Mouse (Mus musculus) c-Kit-positive CD71-positive TER-119-negative erythroid progenitor cells, embryonic 14.5 days (primary cell): ENCODE measurements around the gene C87436.

ENCODE experiments used
- DNase-seq: peaks from one replicate; pipeline ENCODE4 v3.0.0-alpha.2; 2013; ENCODE audit warnings: low read depth

C87436 gene

DNA sequence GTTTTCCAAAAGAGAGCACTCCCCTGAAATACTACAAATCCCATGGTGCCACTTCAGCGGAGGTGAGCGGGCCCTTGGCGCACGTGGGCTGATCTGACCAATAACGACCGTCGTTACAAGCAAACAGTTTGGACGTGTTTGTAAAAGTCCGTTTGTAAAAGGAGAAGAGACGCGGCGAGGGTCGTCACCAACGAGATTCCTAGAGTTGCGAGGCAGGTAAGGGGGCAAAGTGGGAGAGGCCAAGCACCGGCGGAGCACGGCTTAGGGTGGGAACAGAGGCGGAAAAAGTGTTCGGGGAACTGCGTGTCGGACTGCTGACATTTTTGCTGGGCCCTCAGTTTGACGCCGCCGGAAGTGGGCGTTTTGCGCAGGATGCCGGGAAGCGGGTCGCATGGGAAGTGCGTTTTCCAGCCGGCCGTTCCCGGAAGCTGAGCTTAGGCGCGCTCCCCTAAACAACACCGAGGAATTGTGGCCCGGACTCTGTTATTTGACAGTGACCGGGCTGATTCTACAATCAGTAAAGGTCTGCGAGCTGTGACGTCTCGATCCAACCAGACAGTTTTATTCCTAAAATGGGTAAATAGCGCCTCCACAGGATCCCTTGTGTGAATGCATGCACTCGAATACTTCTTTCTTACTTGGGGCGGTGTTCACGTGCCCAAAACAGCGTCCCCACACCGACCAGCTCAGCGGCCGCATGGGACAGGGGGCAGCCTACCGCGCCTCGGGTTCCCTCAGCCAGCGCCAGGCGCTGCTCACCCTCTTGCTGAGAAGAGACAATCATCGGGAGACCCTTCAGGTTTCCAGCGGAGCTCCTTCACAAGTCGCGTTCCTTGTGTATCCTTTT lies at the start of gene C87436:
C87436 (plus strand) TSS at position 103 of the 847 bp plus-strand sequence.
- peak; percentile 93 for DNase-seq

DNA sequence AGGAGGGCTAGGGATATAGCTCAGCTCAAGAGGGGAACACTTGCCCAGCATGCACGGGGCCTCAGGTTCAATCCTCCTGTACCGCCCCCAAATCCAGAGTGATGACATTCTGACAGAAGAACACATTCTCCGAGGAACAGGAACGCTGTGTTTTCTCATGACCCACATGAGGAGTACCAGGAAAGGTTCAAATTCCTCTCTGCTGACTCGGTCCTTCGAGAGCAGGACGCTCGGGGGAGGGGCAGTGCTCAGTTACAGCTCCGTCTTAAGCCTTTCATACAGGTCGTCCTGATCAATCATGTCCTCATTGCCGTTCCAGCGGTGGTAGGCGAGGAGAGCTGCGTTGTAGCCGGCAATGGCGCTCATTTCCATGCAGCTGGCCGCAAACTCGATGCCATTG lies 49.7 kb upstream of the C87436 start:
- no peak for DNase-seq

DNA sequence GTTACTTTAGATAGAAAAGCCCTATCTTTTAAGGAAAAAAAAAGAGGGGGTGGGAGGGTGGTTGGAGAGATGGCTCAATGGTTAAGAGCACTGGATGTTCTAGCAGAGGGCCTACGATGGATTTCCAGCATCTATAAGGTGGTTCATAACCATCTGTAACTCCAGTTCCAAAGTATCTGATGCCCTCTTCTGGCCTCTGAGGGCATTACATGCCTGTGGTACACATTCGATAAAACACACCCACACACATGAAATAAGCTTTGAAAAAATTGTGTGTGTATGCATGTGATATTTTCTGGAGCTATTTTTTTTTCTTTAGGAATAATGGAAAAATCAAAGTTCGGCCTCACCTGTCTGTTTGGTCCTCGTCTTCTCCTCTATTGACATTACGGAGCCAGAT lies 46.8 kb upstream of the C87436 start:
- no peak for DNase-seq

DNA sequence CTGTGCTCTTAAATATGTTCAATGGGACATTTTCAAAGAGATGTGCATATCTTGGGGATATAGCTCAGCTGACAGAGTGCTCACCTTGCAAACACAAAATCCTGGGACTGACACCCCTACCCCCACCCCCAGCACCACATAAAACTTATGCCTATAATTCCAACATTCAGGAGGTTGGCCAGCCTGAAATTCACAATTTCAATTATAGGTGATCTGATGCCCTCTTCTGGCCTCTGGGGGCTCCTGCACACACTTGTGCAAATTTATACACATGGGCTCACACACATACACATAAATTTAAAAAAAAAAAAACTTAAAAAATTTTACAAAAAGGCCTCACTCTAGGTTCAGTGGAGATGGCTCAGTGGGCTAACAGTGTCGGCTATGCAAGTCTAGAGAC lies 45.0 kb upstream of the C87436 start:
- no peak for DNase-seq

DNA sequence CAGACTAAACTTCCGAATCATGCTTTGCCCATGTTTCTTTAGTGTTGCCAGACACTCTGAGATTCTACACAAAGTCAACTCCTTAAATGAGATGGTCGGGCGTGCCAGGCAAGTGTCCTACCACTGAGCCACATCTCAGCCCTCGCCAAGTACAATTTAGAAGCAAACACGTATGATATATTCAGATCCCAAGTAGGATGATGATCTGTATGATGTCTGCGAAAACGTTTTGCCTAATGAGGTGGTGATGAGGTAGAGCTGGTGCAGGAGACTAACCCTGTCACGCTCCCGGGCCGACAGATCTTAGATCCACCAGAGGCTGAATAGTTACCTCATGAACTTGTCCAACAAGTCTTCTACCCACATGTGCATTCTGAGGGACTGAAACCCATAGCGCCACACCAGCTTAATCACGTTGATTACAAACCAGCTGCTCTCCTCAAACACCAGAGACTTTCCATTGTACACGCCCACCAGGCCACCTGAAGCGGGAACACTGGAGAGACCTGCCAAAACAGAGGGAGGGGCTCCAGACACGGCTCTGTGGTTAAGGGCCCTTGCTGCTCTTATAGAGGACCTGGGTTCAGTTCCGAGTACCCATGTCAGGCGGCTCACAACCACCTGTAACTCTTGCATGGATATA lies 44.0 kb upstream of the C87436 start:
- DNase-seq: no peak

DNA sequence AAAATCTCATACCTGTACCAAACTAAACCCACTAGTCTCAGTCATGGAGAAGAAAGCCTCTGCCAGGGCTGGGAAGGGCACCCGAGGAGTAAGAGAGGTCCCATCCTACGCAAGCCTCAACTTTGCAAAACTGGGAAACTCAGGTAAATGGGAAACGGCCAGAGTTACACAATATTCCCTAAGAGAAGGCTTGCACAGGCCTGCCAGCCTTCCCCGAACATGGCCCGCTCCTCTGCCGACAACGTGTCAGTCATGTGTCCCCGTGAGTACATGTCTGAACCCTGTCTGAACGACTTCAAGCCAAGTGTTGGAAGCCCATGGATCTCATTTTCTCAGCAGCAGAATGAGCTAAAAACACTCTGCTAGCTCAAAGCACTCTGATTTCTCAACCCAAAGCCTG lies 43.2 kb upstream of the C87436 start:
- no peak for DNase-seq

DNA sequence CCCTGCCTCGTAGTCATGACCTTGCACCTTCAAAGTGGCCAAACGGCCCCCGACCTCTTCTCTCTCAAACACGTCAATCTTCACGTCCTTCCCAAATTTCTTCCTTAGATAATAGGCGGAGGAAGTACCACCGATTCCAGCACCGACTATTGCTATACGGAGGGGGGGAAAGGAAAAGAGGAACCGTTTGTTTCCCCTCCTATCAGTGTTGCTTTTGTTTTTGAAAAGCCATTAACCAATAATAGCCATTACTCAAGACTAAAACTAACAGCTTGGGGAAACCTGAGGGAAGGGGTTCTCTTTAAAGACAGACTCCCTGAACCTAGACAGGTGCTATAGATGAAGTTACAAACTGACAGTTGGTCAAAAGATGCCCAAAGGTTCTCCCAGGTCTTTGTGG lies 42.2 kb upstream of the C87436 start:
- DNase-seq: no peak

DNA sequence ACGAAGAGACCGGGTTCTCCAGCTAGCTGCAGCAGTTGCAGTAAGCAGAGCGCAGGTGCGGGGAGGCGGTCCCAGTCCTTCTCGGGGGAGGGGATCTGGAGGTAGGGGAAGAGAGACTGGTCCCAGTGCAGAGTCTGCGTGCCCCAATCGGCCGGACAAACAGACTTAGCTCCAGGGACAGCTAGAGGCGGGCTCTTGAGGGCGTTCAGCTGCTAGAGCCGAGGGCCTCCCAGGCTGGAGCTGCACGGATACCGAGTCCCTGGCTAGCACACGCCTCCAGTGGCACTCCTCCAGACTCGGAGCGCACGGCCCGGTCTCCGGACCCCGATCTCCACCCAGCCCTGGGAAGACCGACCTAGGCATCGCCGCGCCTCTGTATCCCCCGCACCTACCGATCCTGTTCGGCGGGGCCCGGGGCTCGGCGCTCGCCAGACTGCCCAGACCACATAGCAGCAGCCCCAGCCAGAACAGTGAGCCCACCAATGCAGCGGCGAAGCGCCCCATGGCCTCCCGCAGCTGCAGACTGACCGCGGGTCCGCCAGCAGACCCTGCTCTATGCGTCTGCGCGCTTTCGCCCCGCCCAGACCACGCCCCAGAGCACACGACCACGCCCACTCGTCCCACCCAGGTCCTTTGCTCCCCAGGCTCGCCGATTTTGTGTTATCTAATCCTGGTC lies 41.5 kb upstream of the C87436 start, which contains the start of gene Pcyox1:
Pcyox1 (minus strand) TSS at position 574 of the 676 bp plus-strand sequence.
- peak; percentile 73 for DNase-seq

DNA sequence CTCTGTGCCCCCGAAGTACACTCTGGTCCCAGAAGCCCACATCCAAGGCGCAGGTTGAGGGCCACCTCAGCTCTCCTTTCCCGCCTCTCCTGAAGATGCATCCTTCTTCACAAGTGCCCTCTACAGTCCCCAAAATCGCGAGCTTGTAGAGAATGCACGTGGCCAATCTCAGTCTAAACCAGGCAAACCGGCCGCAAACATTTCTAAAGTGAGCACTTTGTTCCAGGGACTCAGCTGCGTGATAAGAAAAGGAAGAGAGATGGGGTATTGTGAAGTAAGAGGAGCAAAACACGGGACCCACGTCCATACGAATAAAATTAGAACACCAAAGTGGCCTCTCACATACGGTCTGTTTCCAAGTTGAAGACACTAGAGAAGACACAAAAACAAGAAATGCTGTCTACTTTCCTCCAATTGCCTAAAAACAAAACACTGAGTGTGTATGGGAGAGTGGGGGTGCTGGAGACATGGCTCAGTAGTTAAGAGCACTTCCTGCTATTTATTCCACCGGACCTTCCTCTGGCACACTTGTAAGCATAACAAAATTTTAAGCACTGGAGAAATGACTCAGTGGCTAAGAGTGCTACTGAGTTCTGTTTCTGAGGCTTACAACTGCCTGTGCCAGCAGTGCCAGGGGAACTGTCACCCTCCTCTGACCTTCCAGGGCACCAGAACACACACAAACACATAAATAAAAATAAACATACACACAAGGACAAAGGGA lies 40.8 kb upstream of the C87436 start:
- DNase-seq: no peak

DNA sequence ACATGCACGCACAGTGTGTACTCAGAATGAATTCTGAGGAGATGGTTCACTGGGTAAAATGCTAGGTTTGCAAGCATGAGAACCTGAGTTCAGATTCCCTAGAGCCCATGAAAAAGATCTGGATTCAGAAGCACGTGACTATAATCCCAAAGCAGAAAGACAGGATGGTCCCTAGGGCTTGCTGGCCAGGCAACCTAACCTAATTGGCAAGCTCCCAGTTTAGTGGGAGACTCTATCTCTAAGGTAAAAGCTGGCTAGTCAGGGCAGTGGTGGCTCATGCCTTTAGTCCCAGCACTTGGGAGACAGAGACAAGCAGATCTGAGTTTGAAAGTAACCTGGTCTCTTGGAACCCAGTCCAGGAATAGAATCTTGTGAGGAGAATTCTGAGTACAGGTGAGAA lies 39.2 kb upstream of the C87436 start:
- no peak for DNase-seq

DNA sequence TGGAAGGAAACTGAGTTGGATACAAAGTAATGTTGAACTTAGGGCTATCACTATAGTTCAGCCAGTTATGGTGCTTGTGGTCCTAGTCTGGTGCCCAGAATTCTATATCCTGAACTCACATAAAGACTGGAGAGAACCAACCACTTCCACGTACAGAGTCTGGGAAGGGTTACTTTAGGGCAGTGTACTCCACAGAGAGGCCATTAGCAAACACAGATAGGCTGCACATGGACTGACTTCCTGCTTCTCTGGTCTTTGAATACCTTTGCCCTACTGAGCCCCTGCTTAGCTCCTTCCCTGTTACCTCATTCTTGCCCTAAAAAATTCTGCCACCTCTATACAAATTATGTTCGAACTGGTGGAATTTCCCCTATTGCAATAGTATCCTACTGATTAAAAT lies 38.2 kb upstream of the C87436 start:
- DNase-seq: no peak

DNA sequence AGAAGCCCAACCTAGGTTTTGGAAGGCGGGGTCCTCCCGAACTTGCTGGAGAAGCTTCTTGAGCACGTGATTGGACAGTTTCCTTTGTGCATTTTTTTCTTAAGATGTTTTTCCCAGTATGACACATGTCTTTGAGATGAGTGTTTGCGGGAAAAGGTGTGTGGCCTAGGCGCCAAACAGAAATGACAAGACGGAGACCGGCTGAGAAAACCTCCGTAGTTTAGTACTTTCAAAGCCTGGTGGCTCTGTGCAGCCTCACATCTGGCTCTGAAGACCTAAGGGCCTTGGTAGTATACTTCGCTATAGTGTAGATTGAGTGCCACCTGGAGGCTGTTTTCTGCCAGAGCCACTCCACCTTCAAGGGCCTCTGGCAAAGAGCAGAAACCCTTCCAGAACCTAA lies 37.2 kb upstream of the C87436 start:
- DNase-seq: peak; percentile 72

DNA sequence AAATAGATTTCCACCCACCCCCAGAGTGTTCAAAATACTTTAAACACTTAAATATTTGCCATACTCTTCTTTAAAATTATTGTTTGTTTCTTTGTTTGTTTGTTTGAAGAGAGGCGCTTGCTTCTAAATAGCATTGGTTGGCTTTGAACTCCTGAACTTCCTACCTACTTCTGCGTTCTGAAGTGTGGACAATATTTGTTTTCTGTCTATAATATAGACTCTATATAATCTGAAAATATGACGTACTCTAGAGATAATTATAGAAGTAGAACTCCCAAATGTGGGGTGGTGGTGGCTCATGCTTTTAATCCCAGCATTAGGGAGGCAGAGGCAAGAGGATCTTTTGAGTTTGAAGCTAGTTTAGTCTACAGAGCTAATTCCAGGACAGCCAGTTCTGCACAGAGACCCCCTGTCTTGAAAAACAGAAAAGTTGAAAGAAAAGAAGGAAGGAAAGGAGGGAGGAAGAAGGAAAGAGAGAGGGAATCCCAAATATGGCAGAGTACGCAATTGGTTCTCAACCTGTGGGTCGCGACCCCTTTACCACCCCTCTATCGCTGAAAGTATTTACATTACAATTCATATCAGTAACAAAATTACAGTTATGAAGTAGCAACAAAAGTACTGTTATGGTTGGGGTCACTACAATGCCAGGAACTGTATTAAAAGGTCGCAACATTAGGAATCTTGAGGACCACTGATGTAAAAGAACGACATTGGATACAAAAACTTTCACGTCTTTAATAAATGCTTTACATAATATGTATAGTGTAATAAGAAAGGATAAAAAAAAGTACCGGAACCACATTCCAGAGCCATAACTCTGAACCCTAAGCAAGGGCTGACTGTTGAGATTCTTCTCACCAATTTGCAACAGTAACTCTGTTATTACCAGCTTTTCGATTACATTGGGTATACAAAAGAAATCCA lies 35.2 kb upstream of the C87436 start:
- DNase-seq: no peak

DNA sequence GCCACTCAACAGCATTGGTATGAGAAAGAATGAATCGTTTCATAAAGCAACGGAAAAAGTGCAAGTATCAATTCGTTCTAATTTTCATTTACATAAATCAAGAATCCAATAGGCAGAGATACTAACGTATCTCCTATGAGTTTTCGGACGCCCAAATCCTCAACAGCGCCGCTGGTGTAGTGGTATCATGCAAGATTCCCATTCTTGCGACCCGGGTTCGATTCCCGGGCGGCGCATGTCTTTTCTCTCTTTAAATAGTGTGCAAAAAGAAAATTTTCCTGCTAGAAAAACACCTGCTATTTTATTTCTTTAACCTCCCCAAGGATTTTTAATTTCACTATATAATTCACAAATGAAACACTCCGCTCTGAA lies 34.5 kb upstream of the C87436 start:
- peak; percentile 83 for DNase-seq

DNA sequence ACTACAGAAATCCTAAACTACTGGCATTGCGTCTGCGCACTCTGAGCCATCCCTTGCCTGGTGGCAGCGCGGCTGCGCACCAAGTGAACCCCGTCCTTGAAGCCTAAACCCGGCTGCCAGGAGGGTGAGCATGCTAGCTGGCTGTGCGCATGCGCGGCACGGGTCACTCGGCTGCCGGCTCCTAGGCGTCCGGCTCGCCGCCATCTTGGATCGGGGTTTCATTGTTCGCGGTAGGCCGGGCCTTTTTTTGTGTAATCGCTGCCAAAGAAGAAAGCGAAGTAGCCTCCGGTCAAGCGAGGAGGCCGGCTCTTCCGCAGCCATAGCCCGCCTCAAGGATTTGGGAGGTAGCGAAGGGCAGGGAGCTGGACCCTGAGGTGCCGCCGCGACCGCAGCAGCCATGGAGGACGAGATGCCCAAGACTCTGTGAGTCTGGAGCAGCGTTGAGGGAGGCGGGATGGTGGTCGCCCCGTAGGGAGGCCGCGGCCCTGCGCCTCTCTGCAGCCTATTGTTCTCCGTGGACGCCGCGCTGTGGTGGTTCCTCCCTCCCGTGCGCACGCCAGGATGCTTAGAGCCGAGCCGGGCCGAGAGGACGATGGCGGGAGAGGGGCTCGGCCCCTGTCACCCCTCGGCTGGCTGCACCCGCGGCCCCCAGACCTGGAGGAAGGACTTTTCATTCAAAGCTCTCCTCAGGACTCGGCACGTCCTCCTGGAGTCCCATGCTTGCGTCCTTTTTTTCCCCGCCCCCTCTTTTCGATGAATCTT lies 33.9 kb upstream of the C87436 start, which contains the start of gene Tia1:
Tia1 (plus strand) TSS at position 120 of the 762 bp plus-strand sequence.
- peak; percentile 92 for DNase-seq

DNA sequence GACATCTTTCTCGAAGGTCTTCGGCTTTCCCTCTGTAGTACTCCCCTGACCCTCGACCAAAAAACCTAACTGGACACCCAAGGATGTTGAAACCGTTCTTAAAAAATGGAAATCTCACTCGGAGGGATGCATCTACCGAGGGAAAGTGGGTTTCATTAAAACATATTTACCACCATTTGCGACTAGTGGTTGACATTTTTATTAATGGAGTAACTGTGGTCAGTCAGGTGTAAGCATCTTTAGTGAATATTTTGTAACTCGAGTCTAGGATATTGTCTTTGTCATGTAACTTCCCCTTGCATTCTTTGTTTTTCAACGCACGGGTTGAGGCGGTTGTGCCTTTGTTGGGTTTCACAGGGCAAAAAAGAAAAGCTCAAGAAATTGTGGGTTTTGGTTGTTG lies 33.2 kb upstream of the C87436 start:
- DNase-seq: peak; percentile 24

DNA sequence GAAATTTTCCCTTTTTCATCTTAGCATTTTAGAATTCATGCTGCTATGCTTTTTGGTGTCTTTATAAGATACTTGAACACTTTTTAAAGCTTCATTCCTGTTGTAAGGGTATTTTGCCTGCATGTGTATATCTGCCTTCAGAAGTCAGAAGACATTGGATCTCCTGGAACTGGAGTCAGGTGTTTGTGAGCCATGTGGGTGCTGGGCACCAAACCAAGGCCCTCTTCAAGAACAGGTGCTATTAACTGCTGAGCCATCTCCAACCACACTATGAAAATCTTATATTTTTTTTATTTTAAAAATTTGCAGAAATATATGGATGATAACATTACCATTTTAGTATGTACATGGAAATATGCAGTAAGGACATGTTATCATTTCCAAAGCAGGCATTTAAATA lies 31.9 kb upstream of the C87436 start:
- DNase-seq: no peak

DNA sequence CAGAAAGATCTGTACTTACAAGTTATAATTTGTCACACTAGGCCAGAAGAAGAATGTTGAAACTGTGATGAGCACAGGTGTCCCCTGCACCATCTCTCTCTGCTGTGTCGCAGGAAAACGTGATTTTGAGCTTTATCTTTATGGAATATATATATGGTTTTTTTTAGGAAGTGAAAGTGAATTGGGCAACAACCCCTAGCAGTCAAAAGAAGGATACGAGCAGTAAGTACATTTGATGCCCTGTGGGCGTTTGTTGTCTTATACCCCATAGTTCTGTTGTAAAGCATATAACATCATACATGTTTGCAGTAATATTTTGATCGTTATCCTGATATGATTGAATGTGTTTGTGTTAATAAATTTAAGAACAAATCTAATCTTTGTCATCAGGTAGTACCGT lies 19.5 kb upstream of the C87436 start:
- DNase-seq: no peak

DNA sequence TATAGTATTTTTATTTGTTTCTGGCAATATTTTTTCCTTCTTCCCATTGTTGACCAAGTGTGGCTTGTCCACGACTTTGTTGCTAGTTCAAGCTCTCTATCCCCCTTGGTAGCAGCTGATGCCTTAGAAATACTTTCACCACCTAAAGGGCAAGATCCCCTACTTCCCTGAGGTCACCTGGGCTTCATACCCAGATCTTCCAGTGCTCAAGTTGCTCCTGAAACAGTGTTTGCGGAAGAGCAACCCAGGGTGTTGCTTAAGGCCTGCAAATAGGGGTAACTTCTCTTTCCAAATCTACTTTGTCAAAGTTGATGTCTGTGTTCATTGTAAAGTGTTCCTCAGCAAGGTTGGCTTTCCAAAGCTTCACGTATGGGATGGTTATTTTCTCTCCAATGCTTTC lies 18.9 kb upstream of the C87436 start:
- DNase-seq: no peak

DNA sequence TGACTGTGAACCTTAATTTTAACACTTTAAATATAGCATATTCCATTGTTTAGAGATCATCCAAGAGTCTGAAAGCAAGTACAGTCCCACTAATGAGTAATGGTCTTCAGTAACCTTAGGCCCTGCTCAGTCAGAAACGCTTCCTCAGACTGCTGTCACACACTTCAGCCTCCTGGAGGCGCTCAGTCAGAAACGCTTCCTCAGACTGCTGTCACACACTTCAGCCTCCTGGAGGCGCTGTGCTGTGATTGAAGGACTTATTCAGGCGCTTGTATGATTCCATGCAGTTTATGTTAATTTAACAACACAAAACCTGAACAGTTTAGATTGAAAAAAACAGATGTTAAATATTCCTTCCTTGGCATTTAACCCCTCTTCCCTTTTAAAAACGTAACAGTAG lies 17.7 kb upstream of the C87436 start:
- DNase-seq: no peak
